Mouse (Mus musculus) bone marrow macrophage, adult 2 months (primary cell): ENCODE data around the gene Lhpp. TPM values are rescaled to one million over a fixed set of nuclear protein-coding genes. Genes with fewer than 3 reads are reported as not detected.

Experiments
- H3K27ac ChIP-seq: 2 replicates; pipeline ENCODE4 v1.5.1; 2012; ENCODE audit warnings: low read depth, low read length; ENCODE audit not compliant: insufficient read depth
- H3K4me1 ChIP-seq: 2 replicates; pipeline ENCODE4 v1.6.1; 2012; ENCODE audit warnings: low read length; ENCODE audit not compliant: control insufficient read depth, insufficient read depth
- H3K4me3 ChIP-seq: 2 replicates; pipeline ENCODE4 v1.5.1; 2012; ENCODE audit warnings: mild to moderate bottlenecking, low read length, moderate library complexity; ENCODE audit not compliant: insufficient read depth
- CTCF ChIP-seq: IDR thresholded peaks from 2 replicates; pipeline ENCODE4 v1.5.1; 2012; ENCODE audit warnings: low read depth, mild to moderate bottlenecking, low read length, moderate library complexity
- POLR2A ChIP-seq: IDR thresholded peaks from 2 replicates; pipeline ENCODE4 v1.6.1; 2012; ENCODE audit warnings: mild to moderate bottlenecking, low read depth, low read length, borderline replicate concordance
- polyA plus RNA-seq: library from polyadenylated mRNA; stranded (reverse); fragments of >200 nt; gene quantifications from 2 replicates; pipeline ENCODE4 v1.2.4, GENCODE M21; 2012; ENCODE audit not compliant: missing spikeins, insufficient read depth, insufficient read length

The Lhpp gene
- polyA plus RNA-seq, 1 experiment: 14.8 TPM

- no peak for TF ChIP-seq POLR2A
- TF ChIP-seq CTCF: no peak
- H3K4me1 ChIP-seq: no peaks in the 10 kb centered on the region
- no peak overlapping the region for H3K27ac ChIP-seq
- H3K4me3 ChIP-seq: no peak overlapping the region
These were observed 30.5 kb downstream of the Lhpp start for GRCm38 (mm10) chr7:132640946-132641345.

GRCm38 (mm10) chr7:132641606-132642005, 31.2 kb downstream of the Lhpp start:
- H3K27ac ChIP-seq: no peak overlapping the region
- no peak overlapping the region for H3K4me3 ChIP-seq
- H3K4me1 ChIP-seq: no peaks in the 10 kb centered on the region
- TF ChIP-seq CTCF: no peak
- no peak for TF ChIP-seq POLR2A

GRCm38 (mm10) chr7:132644605-132645279, 34.3 kb downstream of the Lhpp start:
- no peak overlapping the region for H3K27ac ChIP-seq
- no peaks in the 10 kb centered on the region for H3K4me1 ChIP-seq
- no peak overlapping the region for H3K4me3 ChIP-seq
- TF ChIP-seq POLR2A (no peak), CTCF (no peak)

DNA sequence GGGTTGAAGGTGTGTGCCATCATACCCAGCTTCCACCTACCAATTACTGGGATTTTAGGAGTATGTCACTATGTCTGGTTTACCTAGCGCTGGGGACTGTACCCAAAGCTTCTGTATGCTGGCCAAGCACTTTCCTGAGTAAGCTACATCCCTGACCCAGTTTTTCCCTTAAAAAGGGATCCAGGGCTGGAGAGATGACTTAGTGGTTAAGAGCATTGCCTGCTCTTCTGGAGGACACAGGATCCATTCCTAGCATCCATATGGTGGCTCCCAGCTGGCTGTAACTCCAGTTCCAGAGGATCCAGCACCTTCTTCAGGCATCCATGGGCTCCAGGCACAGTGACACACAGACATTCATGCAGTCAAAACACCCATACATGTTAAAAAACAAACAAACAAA, 36.1 kb downstream of the Lhpp start:
- Histone ChIP-seq H3K27ac (no peak overlapping the region), H3K4me1 (no peaks in the 10 kb centered on the region), H3K4me3 (no peak overlapping the region)
- no peak for TF ChIP-seq POLR2A
- no peak for TF ChIP-seq CTCF

GRCm38 (mm10) chr7:132654412-132654811, 44.0 kb downstream of the Lhpp start:
- no peak for TF ChIP-seq POLR2A
- TF ChIP-seq CTCF: no peak
- Histone ChIP-seq H3K4me3 (no peak overlapping the region), H3K4me1 (peaks cover 39% of the 10 kb centered on the region), H3K27ac (no peak overlapping the region)

- Histone ChIP-seq H3K4me1 (peaks cover 55% of the 10 kb centered on the region), H3K27ac (peak overlapping the region; percentile 81), H3K4me3 (no peak overlapping the region)
- no peak for TF ChIP-seq POLR2A
- peak; percentile 76 for TF ChIP-seq CTCF
These were observed 45.6 kb downstream of the Lhpp start for GRCm38 (mm10) chr7:132656075-132656474.

DNA sequence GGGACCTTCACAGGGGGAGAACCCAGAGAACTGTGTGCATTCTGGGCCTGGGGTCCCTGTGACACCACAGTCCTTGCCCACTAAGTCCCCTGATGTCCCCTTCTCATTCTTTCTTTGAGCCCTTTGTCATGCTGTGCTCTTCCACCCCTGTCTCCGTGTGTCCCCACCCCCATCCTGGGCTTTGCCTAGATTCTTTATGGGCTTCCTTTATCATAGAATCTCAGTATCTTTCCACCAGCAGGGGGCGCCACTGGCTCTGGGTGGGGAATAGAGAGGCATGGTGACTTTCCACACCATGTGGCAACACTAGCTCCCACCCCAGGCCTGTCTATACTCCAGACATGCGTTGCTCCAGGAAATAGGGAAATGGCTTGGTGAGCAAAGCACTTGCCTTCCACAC, 46.1 kb downstream of the Lhpp start:
- TF ChIP-seq POLR2A (no peak), CTCF (peak; percentile 92)
- Histone ChIP-seq H3K27ac (peak overlapping the region; percentile 81), H3K4me1 (peaks cover 58% of the 10 kb centered on the region), H3K4me3 (no peak overlapping the region)

GRCm38 (mm10) chr7:132657371-132658057, 47.1 kb downstream of the Lhpp start:
- Histone ChIP-seq H3K27ac (peak overlapping the region; percentile 80), H3K4me3 (no peak overlapping the region), H3K4me1 (peaks cover 58% of the 10 kb centered on the region)
- TF ChIP-seq CTCF (no peak), POLR2A (no peak)

- H3K27ac ChIP-seq: peak overlapping the region; percentile 80
- TF ChIP-seq CTCF (no peak), POLR2A (no peak)
- peaks cover 55% of the 10 kb centered on the region for H3K4me1 ChIP-seq
These were observed 47.6 kb downstream of the Lhpp start for GRCm38 (mm10) chr7:132658058-132658450.

GRCm38 (mm10) chr7:132658688-132659087, 48.2 kb downstream of the Lhpp start:
- H3K27ac ChIP-seq: peak overlapping the region; percentile 80
- H3K4me3 ChIP-seq: no peak overlapping the region
- peaks cover 50% of the 10 kb centered on the region for H3K4me1 ChIP-seq
- TF ChIP-seq CTCF: no peak
- no peak for TF ChIP-seq POLR2A

More at GRCm38 (mm10) chr7:132658058-132658450, 47.6 kb downstream of the Lhpp start:
- peak overlapping the region; percentile 8; the same call in 1 of the 2 replicates for H3K4me3 ChIP-seq
